Mouse (Mus musculus) yolk sac, embryonic 10.5 days (tissue): ENCODE measurements around the gene Armc3.

Experiments
- DNase-seq: peaks from one replicate; pipeline ENCODE4 v3.0.0-alpha.2; 2017; ENCODE audit warnings: low spot score

Armc3 gene

DNA sequence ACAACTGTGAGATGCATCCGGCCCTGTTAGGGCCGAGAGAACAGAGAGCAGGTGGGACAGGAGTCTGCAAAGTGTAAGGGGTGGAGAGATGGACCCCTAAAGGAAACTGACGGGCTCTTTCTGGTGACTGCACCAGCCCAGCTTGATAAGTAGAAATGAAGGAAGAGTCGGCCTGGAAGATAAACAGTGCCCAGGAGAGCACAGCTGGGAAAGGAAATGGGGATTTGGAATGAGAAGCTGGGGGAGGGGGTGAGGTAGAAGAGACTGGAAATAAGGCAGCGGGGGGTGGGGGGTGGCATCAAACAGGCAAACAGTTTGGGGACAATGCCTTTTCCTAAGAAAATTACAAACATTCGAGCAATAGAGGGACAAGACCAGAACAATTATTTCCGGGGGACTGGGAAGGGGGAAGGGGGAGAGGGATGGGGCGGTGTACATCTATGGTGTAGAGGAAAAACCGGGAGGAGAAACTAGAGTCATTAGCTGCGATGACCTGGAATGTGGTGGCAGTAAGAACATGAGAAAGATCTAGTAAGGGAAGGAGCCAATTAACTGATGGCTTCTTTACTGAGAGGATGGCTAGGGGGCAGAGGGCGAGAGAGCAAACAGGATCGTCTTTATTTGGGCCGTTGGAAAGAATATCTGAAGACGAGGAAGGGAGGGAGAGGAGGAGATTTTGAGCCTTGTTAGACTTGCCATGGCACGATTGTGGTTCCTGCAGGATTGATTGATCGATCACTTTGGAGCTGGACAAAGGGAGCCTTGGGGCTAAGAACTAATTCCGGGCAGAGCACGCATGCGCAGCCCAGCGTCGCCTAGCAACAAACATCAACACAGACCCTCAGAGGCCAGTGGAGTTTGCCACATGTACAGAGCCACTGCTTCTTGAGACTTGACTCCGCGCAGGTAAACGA is at the start of gene Armc3:
Gene Armc3, plus strand, starts transcription at position 851 of the 914 bp plus-strand sequence.
- DNase-seq, result peak; percentile 69

DNA sequence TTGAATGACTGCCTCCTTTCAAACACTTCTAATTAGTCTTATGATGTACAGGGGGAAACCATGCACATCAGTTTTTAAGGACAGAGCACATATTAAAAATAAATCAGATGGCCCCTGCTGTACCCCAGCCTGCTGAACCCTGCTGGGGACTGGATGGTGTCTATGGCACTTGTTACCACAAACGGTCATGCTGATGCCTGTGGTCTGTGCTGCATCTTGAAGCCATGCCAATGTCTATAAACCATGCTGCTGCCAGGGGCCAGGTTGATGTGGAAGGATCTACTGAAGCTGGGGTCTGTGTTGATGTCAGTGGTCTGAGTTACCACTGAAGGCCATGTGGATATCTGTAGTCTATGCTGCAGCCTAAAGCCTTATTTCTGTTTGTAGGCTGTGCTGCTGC is 46.4 kb upstream of the Armc3 start:
- no peak for DNase-seq

DNA sequence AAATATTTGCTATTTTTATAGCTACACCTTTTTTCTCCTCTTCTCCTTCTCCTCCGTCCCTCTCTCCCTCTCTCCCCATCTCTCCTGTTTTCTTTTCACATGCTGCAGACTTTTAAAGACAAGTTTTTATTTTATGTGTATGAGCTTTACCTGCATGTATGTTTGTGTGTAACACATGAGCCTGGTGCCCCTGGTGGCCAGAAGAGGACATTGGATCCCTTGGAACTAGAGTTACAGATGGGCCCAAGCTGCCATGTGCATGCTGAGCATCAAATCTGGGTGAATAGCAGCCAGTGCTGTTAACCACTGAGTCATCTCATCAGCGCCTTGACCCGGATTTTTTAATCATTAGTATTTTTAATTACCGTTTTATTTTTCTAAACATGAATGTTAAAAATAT is 42.9 kb upstream of the Armc3 start:
- DNase-seq, result no peak

DNA sequence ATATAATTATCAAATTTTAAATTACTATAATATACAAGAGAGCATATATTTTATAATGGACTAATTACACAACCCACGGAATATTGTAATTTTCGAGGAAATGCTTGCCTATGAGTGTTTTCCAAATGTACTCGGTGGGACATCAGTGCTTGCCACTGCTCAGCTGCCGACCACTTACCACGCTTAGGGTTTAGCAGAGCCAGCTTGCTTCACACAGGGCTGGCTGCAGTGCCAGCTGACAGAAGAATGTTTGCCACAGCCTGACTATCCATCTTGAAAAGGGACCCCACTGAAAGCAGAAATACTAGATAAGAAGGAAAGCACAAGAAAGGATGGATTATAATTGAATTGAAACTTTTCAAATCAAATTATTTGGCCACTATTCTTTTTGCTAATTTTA is 39.6 kb upstream of the Armc3 start:
- DNase-seq, result no peak

DNA sequence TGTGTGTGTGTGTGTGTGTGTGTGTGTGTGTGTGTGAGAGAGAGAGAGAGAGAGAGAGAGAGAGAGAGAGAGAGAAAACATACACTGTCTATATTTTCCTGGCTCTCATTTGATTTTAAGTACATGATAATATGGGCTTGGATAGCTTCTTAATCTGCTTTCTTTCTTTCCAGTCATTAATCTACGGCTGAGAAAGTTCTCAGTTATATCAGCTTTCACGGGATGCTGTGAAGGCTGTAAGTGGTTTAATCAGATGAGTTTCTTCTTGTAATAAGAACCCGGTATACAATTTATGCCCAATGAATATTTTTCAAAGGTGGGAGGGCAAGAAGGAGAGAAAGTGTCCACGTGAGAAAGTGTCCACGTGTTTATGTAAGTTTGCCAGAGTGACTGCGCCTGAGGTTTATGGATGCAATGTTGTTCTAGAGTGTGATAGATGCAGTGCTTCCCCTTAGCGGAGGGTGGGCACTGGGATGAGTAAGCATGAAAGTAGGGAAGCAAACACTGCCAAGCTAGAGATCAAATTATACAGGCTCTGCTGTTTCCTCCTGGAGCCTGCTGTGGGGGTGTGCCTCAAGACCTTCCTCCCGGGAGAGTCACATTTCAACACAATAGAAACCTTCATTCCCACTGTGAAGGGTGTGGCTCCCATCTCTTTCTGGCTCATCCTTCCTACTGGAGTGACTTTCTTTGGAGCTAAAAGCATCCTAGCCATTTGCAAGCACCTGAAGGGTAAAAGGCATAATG is 38.6 kb upstream of the Armc3 start:
- no peak for DNase-seq

DNA sequence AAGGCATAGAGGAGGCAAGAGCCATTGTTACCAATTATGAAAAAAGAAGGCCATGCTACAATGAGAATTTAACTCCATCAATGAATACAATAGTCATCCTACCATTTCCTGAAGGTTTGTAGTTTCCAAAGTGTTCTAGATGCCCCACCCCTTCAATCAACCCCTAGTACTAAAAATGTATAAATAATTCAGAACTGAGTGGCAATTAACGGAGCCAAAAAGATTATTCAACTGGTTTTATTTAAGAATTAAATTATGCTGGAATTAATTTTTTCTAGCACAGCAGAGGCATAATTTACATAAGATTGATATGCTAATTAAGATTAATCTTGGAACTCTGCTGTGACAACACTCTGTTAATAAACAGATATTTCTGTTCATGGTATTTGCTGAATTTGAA is 34.9 kb upstream of the Armc3 start:
- DNase-seq, result no peak

DNA sequence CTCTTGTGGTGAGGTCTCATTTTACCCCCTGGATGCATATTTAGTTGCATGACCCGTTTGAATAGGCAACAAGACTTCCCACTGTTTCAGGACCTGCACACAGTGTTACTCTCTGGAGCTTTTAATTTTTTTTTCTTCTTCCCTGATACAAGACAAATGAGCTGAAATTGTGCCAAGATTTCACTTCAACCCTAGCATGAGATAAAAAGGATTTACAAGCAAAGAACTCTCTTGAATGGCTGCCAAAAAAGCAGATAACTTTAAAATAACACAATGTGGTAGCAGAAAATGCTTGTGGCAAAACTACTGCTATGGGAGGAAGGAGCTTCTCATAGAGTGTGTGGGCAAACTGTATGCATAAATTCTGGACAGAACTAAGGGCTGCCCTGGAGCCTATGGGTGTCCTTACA is 22.3 kb upstream of the Armc3 start:
- no peak for DNase-seq

DNA sequence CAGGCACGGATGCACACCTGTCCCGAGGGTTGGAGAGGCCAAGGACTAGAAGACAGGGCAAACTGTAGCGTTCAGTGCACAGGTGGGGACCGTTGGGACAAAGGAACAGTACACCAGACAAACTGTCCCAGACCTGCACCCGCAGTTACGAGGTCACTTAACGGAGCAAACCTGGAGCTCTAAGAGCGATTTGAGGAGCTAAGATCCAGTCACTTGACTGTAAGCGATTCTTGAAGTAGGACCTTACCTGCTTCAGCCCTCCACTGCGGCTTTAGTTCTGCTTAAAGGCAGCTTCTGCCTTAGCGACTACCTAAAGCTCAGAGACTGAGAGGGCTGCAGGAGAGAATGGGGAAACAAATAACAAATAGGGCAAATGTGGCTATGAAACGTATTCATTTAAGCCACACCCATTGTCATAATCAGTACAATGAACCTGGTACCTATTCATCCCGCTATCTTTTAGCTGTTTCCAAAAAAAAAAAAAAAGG is 308 bp downstream of the Armc3 start:
- DNase-seq, result no peak

DNA sequence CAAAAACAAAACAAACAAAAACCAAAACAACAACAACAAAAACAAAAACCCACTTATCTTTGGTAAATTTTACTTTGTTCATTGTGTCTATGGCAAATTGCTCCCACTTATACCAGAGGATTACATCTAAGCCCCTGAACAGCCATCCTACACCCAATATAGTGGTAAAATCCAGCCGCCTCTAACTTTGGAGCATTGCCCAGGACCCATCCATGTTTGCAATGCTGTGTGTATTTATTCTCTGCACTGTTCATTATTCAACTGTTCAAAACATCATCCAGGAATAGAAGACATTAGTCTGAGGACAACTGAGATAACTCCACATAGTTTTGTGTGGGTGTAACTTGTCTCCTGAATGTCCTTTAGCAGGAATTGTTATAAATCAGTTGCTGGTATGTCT is 1.0 kb downstream of the Armc3 start:
- no peak for DNase-seq

DNA sequence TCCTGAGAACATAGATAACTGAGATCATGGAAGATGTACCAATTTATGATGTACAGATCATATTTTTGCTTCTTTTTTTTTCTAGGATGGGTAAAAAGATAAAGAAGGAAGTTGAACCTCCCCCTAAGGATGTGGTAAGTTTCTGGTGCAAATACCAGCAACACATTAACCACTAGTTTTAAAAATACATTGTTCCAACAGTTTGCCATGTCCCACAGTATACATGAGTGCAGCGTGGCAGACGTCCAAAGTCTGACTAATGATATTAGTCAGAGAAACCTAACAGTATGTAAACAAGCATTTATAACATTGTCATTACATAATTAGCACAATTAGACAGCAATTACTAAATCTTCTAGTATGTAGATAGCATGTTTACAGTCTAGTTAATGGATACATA is 2.6 kb downstream of the Armc3 start:
- no peak for DNase-seq

DNA sequence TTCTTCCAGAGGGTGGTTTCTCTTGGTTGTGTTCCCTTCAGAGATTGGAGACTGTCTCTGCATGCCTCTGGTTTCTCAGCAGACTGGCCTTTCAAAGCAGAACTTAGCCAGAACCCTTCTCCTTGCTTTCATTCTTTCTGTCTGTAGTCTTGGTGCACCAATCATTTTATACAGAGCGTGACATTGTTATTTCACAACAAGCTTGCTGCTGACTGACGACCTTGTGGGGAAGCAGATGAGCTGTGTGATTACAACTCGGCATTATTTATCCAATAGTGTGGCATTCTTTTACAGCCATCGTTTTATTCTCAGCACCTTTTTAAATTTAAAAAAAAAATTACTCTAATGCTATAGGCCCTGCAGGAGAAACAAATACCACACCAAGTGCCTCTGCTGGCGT is 35.2 kb downstream of the Armc3 start:
- no peak for DNase-seq

DNA sequence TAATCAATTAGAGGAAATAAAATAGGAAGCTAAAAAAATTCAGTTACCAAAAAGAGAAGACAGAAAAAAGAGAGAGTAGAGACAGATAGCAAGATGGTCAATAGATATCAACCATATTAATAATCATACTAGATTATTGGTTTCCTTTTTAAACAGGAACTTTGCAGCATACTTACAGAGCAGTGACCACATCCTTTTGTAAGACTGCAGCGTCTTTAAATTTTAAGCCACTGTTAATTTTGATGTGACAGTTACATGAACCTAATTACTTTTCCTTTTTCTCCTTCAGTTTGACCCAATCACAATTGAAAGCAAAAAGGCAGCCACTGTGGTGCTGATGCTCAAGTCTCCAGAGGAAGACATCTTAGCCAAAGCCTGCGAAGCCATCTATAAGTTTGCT is 36.1 kb downstream of the Armc3 start:
- DNase-seq, result no peak

DNA sequence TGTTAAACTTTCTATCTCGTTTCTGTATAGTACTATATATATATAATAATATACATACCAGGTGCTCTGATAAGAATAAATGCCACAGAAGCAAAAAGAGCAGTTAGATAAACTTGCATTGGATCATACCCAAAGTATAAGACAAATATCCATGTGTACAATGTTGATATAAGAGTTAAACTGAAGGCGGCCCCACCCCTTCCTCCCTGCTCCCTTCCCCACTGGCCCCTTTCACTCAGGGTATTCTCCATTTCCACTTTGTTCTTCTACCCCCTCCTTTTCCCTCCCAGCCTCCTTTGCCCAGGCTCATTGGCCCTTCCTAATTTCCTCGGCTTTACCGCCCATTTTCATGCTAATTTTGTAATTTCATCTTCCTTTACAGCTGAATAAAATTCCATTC is 36.5 kb downstream of the Armc3 start:
- DNase-seq, result no peak

DNA sequence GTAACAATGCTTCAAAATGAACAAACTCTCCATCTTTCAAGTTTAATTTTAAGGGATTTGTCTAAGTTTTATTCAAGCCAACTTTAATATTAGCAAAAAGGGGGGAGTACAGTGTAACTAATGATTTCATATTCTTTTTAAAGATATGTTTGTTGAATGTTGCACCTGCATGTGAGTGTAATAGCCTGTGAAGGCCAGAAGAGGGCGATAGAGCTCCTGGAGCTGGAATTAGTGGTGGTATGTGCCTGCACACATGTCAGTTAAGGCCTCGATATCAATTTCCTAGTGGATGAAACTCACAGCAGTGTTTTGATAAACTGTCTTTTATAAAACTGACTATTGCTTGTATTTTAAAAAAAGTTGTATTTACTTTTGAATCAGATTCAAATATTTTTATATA is 39.7 kb downstream of the Armc3 start:
- no peak for DNase-seq

DNA sequence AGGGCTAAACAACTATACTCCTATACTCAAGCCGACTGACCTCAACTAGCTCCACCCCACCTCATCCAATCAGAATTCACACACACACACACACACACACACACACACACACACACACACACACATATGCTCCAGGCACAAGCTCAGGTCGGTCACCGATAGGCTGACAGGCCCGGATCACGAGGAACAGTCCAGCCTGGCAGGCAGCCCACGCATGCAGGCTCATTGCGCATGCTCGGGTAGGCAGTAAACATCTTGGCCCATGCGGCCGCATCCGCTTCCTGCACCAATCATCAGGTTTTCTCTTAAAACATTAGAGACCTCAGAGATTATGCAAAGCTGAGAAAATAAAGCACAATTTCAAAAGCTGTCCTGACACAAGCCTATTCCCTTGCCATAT is 50.5 kb downstream of the Armc3 start:
- no peak for DNase-seq

DNA sequence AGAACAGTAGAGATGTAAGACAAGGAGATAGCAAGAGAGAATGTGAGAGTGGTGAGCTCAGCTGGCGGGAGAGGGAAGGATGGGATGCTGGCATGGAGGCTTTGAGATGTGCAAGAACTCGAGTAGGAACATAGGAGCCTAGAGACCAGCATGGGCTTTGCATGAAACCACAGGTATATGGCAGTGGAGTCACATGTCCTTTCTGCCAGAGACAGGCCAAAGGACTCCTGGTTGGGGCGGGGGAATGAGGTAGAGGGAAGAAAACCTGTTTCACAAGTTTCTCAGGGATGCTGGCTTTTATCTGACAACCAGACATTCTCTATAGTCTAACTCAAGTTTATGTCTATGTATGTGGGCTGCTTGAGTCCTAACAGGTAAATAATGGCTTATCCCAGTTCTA is 55.9 kb downstream of the Armc3 start:
- DNase-seq, result no peak

DNA sequence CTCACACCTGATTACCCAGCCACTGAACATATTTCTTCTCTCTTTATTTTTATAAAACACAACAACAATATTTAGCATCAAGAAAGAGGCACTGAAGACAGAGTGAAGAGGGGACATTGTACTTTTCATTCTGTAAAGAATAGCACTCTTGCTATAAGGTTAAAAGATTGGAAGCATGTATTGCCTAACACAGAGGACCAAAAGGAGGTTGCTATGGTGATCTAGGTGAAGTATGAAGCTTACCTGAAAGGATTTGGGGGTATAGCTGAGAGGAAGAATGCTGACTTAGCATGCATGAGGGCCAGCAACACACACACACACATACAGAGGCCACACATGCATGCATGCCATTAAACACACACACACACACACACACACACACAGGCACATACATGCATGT is 58.2 kb downstream of the Armc3 start:
- no peak for DNase-seq

DNA sequence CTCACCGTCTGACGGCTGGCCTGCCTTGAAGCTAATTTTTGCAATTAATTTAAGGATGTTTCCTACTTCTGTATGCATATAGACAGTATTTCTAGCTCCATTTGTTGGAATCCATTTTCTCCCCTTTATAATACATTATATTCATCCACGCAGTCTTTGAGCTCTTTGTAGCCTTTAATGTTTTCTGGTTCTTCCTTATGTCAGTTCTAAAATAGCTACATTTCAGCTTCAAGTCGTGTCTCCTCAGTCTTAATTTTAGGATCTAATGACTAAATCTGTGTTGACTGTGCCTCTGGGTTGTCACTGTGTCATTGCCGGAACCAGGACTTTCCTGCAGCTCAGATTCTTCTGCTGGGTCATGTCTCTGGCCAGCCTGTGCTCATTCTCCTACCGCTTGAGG is 61.3 kb downstream of the Armc3 start:
- DNase-seq, result no peak

DNA sequence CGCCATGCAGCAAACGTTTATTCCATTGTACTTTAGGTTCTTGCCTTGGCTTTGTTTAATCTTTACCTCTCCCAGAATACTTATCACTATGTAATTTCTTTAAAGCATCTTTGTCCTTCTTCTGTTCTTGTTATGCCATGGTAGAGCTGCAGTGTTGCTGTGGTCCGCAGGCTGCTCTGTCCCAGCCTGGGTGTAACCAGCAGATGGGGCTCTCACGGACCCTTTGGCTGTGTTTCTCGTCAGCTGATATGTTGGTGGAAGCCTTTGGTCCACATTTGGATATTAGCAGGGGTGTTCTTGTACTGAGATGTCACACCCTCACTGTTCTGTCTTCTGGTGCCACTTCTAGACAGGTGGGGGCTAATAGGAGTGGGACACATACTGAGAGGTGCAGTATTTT is 64.3 kb downstream of the Armc3 start:
- no peak for DNase-seq

DNA sequence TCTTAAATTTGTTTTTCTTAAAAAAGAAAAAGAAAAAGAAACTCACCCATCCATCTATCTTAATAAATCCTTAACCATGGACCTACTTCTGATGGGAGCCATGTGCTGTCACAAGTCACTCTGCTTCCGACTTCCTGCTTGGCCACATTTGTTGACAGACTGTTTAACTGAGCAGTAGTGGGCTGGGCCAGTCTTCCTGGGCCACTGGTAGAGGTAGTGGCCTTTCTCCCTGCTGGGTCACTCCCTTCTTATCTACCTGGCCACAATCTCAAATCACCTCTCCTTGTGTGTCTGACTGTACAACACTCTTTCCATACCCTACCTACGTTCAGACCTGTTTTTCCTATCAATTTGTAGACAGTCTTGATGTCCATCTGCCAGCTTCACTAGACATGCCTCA is 66.7 kb downstream of the Armc3 start:
- DNase-seq, result no peak

DNA sequence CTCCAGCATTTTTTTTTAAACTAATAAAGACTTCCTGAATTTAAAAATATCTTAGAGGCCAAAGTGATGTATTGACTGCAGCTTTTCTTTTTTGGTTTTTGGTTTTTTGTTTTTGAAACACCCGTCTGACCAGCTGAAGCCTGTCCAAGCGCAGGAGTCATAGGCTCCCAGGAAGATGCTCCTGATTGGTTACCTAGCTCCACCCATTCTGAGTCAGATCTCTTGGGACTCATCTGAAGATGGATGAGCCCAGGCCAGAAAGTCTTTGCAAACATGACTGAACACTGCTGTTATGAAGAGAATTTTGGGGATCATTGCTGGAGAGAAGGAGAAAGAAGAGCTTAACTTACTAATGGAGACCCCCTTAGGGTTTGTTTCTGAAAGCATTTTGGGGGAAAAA is 68.3 kb downstream of the Armc3 start:
- no peak for DNase-seq

DNA sequence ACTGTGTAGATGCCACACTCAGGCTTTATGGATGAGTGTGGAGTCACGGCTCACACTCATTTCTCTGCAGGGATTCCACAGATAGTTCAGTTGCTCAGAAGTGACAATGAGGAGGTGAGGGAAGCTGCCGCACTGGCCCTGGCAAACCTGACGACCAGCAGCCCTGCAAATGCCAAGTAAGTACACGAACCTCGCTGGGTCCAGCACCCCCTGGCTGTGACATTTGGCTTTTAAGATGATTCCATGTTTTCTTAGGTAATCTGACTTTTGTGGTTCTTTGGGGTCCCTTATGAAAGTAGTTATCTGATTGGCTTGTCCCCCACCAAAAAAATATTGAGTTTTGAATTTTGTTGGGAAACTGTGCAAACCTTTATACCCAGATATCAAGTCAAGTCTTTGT is 70.9 kb downstream of the Armc3 start:
- DNase-seq, result no peak

DNA sequence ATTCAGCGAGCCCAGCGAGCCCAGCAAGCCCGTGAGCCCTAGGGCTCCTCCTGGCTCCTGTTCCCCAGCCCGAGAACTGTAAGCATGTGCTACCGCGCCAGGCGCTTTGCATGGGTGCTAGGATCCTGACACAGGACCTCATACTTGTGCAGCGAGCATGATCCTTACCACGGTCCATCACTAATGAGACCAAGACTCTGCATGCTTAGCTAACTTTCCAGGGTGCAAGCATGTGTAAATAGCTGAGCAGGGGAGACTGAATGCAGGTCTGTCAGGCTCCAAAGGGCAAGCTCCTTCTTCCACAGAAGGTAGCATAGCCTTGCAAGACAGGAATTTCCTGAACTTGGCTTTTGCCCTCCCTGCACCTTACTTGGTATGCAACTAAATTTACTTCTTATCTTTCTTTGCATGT is 71.6 kb downstream of the Armc3 start:
- peak; percentile 17 for DNase-seq
